In genomic region chr13:89029817-89030539, GRCm38 (mm10) we compare ENCODE assay signal across 9 mouse cellular contexts.
DNase-seq lines count a peak whose midpoint lies in the region; ATAC-seq and TF ChIP-seq lines count a peak whose summit lies in the region.
"Had no signal": no experiment of that assay in that cellular context is flagged by ENCODE, and none has a peak within 500 bp of the region (broad histone marks: within the 10 kb centered on the region; RNA-seq: fewer than 3 reads in every experiment).

No protein-coding gene starts in this region.

- H3K4me3 ChIP-seq in hindbrain, postnatal 0 days (ENCODE audit: low read length), result no peak overlapping the region

- no peak overlapping the region for H3K9ac ChIP-seq in hindbrain, postnatal 0 days (replicated peaks; ENCODE audit: low read length)

- 21% methylated on average over 3 of the region's 3 CpGs for WGBS in hindbrain, postnatal 0 days

- no peaks in the 10 kb centered on the region for H3K9me3 ChIP-seq in hindbrain, postnatal 0 days (ENCODE audit: low read length)

- H3K27me3 ChIP-seq in hindbrain, postnatal 0 days (ENCODE audit: insufficient read depth, low read length), result no peaks in the 10 kb centered on the region

- H3K4me2 ChIP-seq in hindbrain, postnatal 0 days (ENCODE audit: low read depth, low read length), result no peak overlapping the region

- no peaks in the 10 kb centered on the region for H3K36me3 ChIP-seq in hindbrain, postnatal 0 days (ENCODE audit: insufficient read depth, low read length)

- no peak for TF ChIP-seq CTCF in hindbrain, postnatal 0 days (IDR thresholded peaks at IDR 0.05; ENCODE audit: low read depth)

- peak; percentile 66 for ATAC-seq in hindbrain, postnatal 0 days

- H3K27ac ChIP-seq in hindbrain, postnatal 0 days, result no peak overlapping the region

- peak; percentile 68 to 72 for DNase-seq in cerebellum, postnatal 10 days
- no peak for DNase-seq in cerebellum, adult 9-10 months
- DNase-seq in right cerebral cortex, postnatal 14 days, result peak; percentile 4
- DNase-seq in right cerebral cortex, postnatal 36 days (ENCODE audit: low spot score in 2 of 2), result no peak
- DNase-seq in hindbrain, postnatal 0 days (ENCODE audit: low spot score), result peak; percentile 66
- peak; percentile 62 for DNase-seq in retina, embryonic 14.5 days (ENCODE audit: low spot score)
- DNase-seq in ovary, adult 18-20 months (ENCODE audit: low spot score), result no peak
- DNase-seq in cerebellum, adult 18-20 months, result no peak
- DNase-seq: adrenal gland, adult 2 months had no signal

- H3K4me1 ChIP-seq in hindbrain, postnatal 0 days (ENCODE audit: insufficient read depth, low read length), result no peaks in the 10 kb centered on the region

Comparison
In these comparisons a context has a peak if more than half of its experiments do, and no peak if none do; other contexts are left out.
1. DNase-seq: peak in cerebellum, postnatal 10 days (2 of 2), right cerebral cortex, postnatal 14 days (single experiment), hindbrain, postnatal 0 days (single experiment) and retina, embryonic 14.5 days (single experiment); none in cerebellum, adult 9-10 months (single experiment), right cerebral cortex, postnatal 36 days (0 of 2), ovary, adult 18-20 months (single experiment) and cerebellum, adult 18-20 months (0 of 2).